Mouse (Mus musculus) forebrain, embryonic 15.5 days (tissue): ENCODE measurements around the gene Chid1. TPM values are rescaled to one million over a fixed set of nuclear protein-coding genes. Genes with fewer than 3 reads are reported as not detected.

ENCODE experiments used
- ATAC-seq: fragments of 200-750 bp; cut with Nextera tagmentation; replicated peaks from 2 replicates; pipeline ENCODE4 v1.8.0; 2017; ENCODE audit warnings: mild to moderate bottlenecking, moderate TSS enrichment, moderate library complexity
- H3K27ac ChIP-seq: fragments of 300-500 bp; sonication (generic); replicated peaks from 2 replicates; pipeline ENCODE4 v1.5.1; 2015; ENCODE audit warnings: mild to moderate bottlenecking, inconsistent platforms
- H3K27me3 ChIP-seq: fragments of 300-500 bp; sonication (generic); 2 replicates; pipeline ENCODE4 v1.6.1; 2015; ENCODE audit warnings: inconsistent platforms
- H3K36me3 ChIP-seq: fragments of 300-500 bp; sonication (generic); 2 replicates; pipeline ENCODE4 v1.6.1; 2015; ENCODE audit warnings: mild to moderate bottlenecking, inconsistent platforms
- H3K4me1 ChIP-seq: fragments of 300-500 bp; sonication (generic); 2 replicates; pipeline ENCODE4 v1.6.1; 2015; ENCODE audit warnings: inconsistent platforms
- H3K4me2 ChIP-seq: fragments of 300-500 bp; sonication (generic); replicated peaks from 2 replicates; pipeline ENCODE4 v1.6.1; 2015; ENCODE audit warnings: mild to moderate bottlenecking, inconsistent platforms
- H3K4me3 ChIP-seq: fragments of 300-500 bp; sonication (generic); 2 replicates; pipeline ENCODE4 v1.5.1; 2015; ENCODE audit warnings: mild to moderate bottlenecking, inconsistent platforms
- H3K9ac ChIP-seq: fragments of 300-500 bp; sonication (generic); replicated peaks from 2 replicates; pipeline ENCODE4 v1.6.1; 2015; ENCODE audit warnings: mild to moderate bottlenecking, inconsistent platforms
- H3K9me3 ChIP-seq: fragments of 300-500 bp; sonication (generic); 2 replicates; pipeline ENCODE4 v1.6.1; 2016; ENCODE audit warnings: inconsistent platforms
- WGBS: fragments of 180-500 bp; shearing (Covaris S2); methylation state at CpG from one replicate; pipeline ENCODE4 v1.1.7; 2015; ENCODE audit warnings: mixed read lengths; 5-methylcytosine and 5-hydroxymethylcytosine counted together
- polyA plus RNA-seq: library from polyadenylated mRNA; unstranded; fragments of >200 nt; fragmentation: Nextera tagmentation; extraction: Ambion mirVana; gene quantifications from 2 replicates; pipeline ENCODE4 v1.2.1, GENCODE M21; 2015

Gene Chid1
- polyA plus RNA-seq, 1 experiment from 2014 or later: 33.7 TPM

- Histone ChIP-seq H3K9me3 (no peaks in the 10 kb centered on the region), H3K9ac (no peak overlapping the region), H3K4me3 (no peak overlapping the region), H3K4me2 (no peak overlapping the region), H3K27ac (no peak overlapping the region), H3K4me1 (no peaks in the 10 kb centered on the region), H3K27me3 (no peaks in the 10 kb centered on the region), H3K36me3 (0 out of 2 replicates have a peak, but pooled peaks cover 3% of the 10 kb centered on the region)
- WGBS: 81% methylated on average over 2 of the region's 2 CpGs
- ATAC-seq: no peak
Measured at GRCm38 (mm10) chr7:141495379-141495778, 44.3 kb downstream of the Chid1 start.

- H3K4me1 ChIP-seq: no peaks in the 10 kb centered on the region
- no peak for ATAC-seq
- WGBS: 84% methylated on average over 1 of the region's 1 CpGs
Measured at GRCm38 (mm10) chr7:141493729-141494128, 45.9 kb downstream of the Chid1 start.

GRCm38 (mm10) chr7:141492738-141493137 is 46.9 kb downstream of the Chid1 start:
- Histone ChIP-seq H3K9me3 (no peaks in the 10 kb centered on the region), H3K9ac (no peak overlapping the region), H3K27ac (no peak overlapping the region), H3K36me3 (no peaks in the 10 kb centered on the region), H3K4me1 (no peaks in the 10 kb centered on the region), H3K4me3 (no peak overlapping the region), H3K4me2 (no peak overlapping the region), H3K27me3 (no peaks in the 10 kb centered on the region)
- 92% methylated on average over 5 of the region's 5 CpGs for WGBS
- no peak for ATAC-seq

More at GRCm38 (mm10) chr7:141493729-141494128, 45.9 kb downstream of the Chid1 start:
- Histone ChIP-seq H3K9ac (no peak overlapping the region), H3K4me3 (no peak overlapping the region), H3K27me3 (no peaks in the 10 kb centered on the region), H3K4me2 (no peak overlapping the region), H3K9me3 (no peaks in the 10 kb centered on the region), H3K27ac (no peak overlapping the region), H3K36me3 (0 out of 2 replicates have a peak, but pooled peaks cover 3% of the 10 kb centered on the region)

GRCm38 (mm10) chr7:141491151-141491550 is 48.5 kb downstream of the Chid1 start:
- H3K4me1 ChIP-seq: no peaks in the 10 kb centered on the region
- no peak overlapping the region for H3K27ac ChIP-seq
- H3K4me3 ChIP-seq: no peak overlapping the region
- H3K4me2 ChIP-seq: no peak overlapping the region
- no peaks in the 10 kb centered on the region for H3K9me3 ChIP-seq
- WGBS: 89% methylated on average over 2 of the region's 2 CpGs
- ATAC-seq: no peak
- no peaks in the 10 kb centered on the region for H3K36me3 ChIP-seq
- no peak overlapping the region for H3K9ac ChIP-seq
- no peaks in the 10 kb centered on the region for H3K27me3 ChIP-seq

GRCm38 (mm10) chr7:141487141-141487540 is 52.5 kb downstream of the Chid1 start:
- Histone ChIP-seq H3K27me3 (no peaks in the 10 kb centered on the region; the same call in 1 of the 2 replicates), H3K9ac (no peak overlapping the region), H3K4me3 (no peak overlapping the region), H3K9me3 (no peaks in the 10 kb centered on the region), H3K36me3 (no peaks in the 10 kb centered on the region), H3K4me2 (no peak overlapping the region), H3K27ac (no peak overlapping the region), H3K4me1 (peaks cover 20% of the 10 kb centered on the region)
- WGBS: 82% methylated on average over 7 of the region's 7 CpGs
- no peak for ATAC-seq

- WGBS: 89% methylated on average over 1 of the region's 1 CpGs
- H3K4me2 ChIP-seq: no peak overlapping the region
- ATAC-seq: no peak
- no peak overlapping the region for H3K9ac ChIP-seq
- H3K4me1 ChIP-seq: peaks cover 29% of the 10 kb centered on the region
- H3K27me3 ChIP-seq: no peaks in the 10 kb centered on the region; the same call in 1 of the 2 replicates
- no peaks in the 10 kb centered on the region for H3K9me3 ChIP-seq
- H3K36me3 ChIP-seq: no peaks in the 10 kb centered on the region
- H3K27ac ChIP-seq: no peak overlapping the region
- H3K4me3 ChIP-seq: no peak overlapping the region
Measured at GRCm38 (mm10) chr7:141486239-141486638, 53.4 kb downstream of the Chid1 start.

- Histone ChIP-seq H3K4me2 (no peak overlapping the region), H3K9ac (no peak overlapping the region), H3K4me1 (peaks cover 33% of the 10 kb centered on the region), H3K27ac (no peak overlapping the region), H3K27me3 (no peaks in the 10 kb centered on the region; the same call in 1 of the 2 replicates), H3K9me3 (no peaks in the 10 kb centered on the region), H3K4me3 (no peak overlapping the region), H3K36me3 (no peaks in the 10 kb centered on the region)
- 58% methylated on average over 2 of the region's 2 CpGs for WGBS
- no peak for ATAC-seq
Measured at GRCm38 (mm10) chr7:141485606-141486005, 54.1 kb downstream of the Chid1 start.

GRCm38 (mm10) chr7:141485186-141485585 is 54.5 kb downstream of the Chid1 start:
- H3K27me3 ChIP-seq: no peaks in the 10 kb centered on the region; the same call in 1 of the 2 replicates
- no peak overlapping the region for H3K4me2 ChIP-seq
- H3K36me3 ChIP-seq: no peaks in the 10 kb centered on the region
- peaks cover 33% of the 10 kb centered on the region for H3K4me1 ChIP-seq
- H3K4me3 ChIP-seq: no peak overlapping the region
- no peaks in the 10 kb centered on the region for H3K9me3 ChIP-seq
- no peak overlapping the region for H3K27ac ChIP-seq
- no peak for ATAC-seq
- no peak overlapping the region for H3K9ac ChIP-seq
- 76% methylated on average over 2 of the region's 2 CpGs for WGBS

- Histone ChIP-seq H3K9me3 (no peaks in the 10 kb centered on the region), H3K36me3 (no peaks in the 10 kb centered on the region), H3K4me1 (peaks cover 33% of the 10 kb centered on the region), H3K4me3 (no peak overlapping the region), H3K27me3 (no peaks in the 10 kb centered on the region; the same call in 1 of the 2 replicates), H3K9ac (no peak overlapping the region), H3K27ac (no peak overlapping the region), H3K4me2 (no peak overlapping the region)
- WGBS: 84% methylated on average over 5 of the region's 5 CpGs
- no peak for ATAC-seq
Measured at GRCm38 (mm10) chr7:141484186-141485120, 55.2 kb downstream of the Chid1 start.

GRCm38 (mm10) chr7:141483114-141483653 is 56.5 kb downstream of the Chid1 start:
- H3K36me3 ChIP-seq: no peaks in the 10 kb centered on the region
- no peaks in the 10 kb centered on the region for H3K9me3 ChIP-seq
- ATAC-seq: no peak
- WGBS: 74% methylated on average over 6 of the region's 6 CpGs
- H3K27ac ChIP-seq: no peak overlapping the region
- no peak overlapping the region; the same call in 1 of the 2 replicates for H3K4me3 ChIP-seq
- H3K4me1 ChIP-seq: peaks cover 33% of the 10 kb centered on the region
- H3K9ac ChIP-seq: no peak overlapping the region
- peak overlapping the region; percentile 91; the same call in 1 of the 2 replicates for H3K4me2 ChIP-seq
- H3K27me3 ChIP-seq: no peaks in the 10 kb centered on the region; the same call in 1 of the 2 replicates

GRCm38 (mm10) chr7:141482531-141483024 is 57.1 kb downstream of the Chid1 start:
- no peaks in the 10 kb centered on the region; the same call in 1 of the 2 replicates for H3K27me3 ChIP-seq
- 0 out of 2 replicates have a peak, but pooled peaks have one; percentile 6 for ATAC-seq
- H3K4me2 ChIP-seq: peak overlapping the region; percentile 91
- peaks cover 33% of the 10 kb centered on the region for H3K4me1 ChIP-seq
- no peaks in the 10 kb centered on the region for H3K9me3 ChIP-seq
- H3K27ac ChIP-seq: no peak overlapping the region
- H3K9ac ChIP-seq: peak overlapping the region; percentile 63
- H3K36me3 ChIP-seq: no peaks in the 10 kb centered on the region
- 2% methylated on average over 11 of the region's 11 CpGs for WGBS
- H3K4me3 ChIP-seq: peak overlapping the region; percentile 64
